In genomic region chr15:64016241-64016940, GRCm38 (mm10) we compare ENCODE assay signal across 1 mouse cellular context.
TF ChIP-seq lines count a peak whose summit lies in the region.

No protein-coding gene starts in this region.

TF ChIP-seq in CH12.LX, 34 proteins besides CTCF, POLR2A, EP300 and RAD21 (continued from another document):
- TF ChIP-seq JUN (IDR thresholded peaks at IDR 0.05; ENCODE audit: insufficient read depth, low read depth, low read length) (no peak), JUND (conservative IDR thresholded peaks at IDR 0.05; ENCODE audit: low read depth, low read length) (no peak), BHLHE40 (IDR thresholded peaks at IDR 0.05; ENCODE audit: low read depth, low read length) (no peak), KAT2A (IDR thresholded peaks at IDR 0.05; ENCODE audit: insufficient replicate concordance, low read length) (no peak), NRF1 (IDR thresholded peaks at IDR 0.05; ENCODE audit: low read depth, low read length) (no peak), MXI1 (IDR thresholded peaks at IDR 0.05; ENCODE audit: low read depth, low read length) (no peak), PAX5 (IDR thresholded peaks at IDR 0.05; ENCODE audit: low read length) (no peak), NELFE (IDR thresholded peaks at IDR 0.05; ENCODE audit: low read depth, low read length) (no peak), SMC3 (IDR thresholded peaks at IDR 0.05; ENCODE audit: low read depth, low read length) (peak; percentile 22; the same call in 1 of the 2 replicates), ZC3H11A (IDR thresholded peaks at IDR 0.05; ENCODE audit: low read depth, low read length) (no peak), IRF4 (IDR thresholded peaks at IDR 0.05; ENCODE audit: low read depth, low read length) (no peak), GABPA (IDR thresholded peaks at IDR 0.05; ENCODE audit: insufficient replicate concordance, low read depth, low read length) (no peak), E2F4 (IDR thresholded peaks at IDR 0.05; ENCODE audit: insufficient replicate concordance, low read depth, low read length) (no peak), MAFK (IDR thresholded peaks at IDR 0.05; ENCODE audit: insufficient replicate concordance, low read length) (no peak), UBTF (IDR thresholded peaks at IDR 0.05; ENCODE audit: low read depth, low read length) (no peak), ETS1 (conservative IDR thresholded peaks at IDR 0.05; ENCODE audit: low read depth, low read length) (peak; percentile 30; the same call in 1 of the 2 replicates), MAX (IDR thresholded peaks at IDR 0.05; ENCODE audit: low read length) (0 out of 2 replicates have a peak, but pooled peaks have one; percentile 39), MAZ (IDR thresholded peaks at IDR 0.05; ENCODE audit: low read depth, low read length) (no peak), SIN3A (IDR thresholded peaks at IDR 0.05; ENCODE audit: low read length) (no peak), MEF2A (IDR thresholded peaks at IDR 0.05; ENCODE audit: borderline replicate concordance, low read depth, low read length) (no peak), USF1 (IDR thresholded peaks at IDR 0.05; ENCODE audit: low read depth, low read length) (no peak), TBP (conservative IDR thresholded peaks at IDR 0.05; ENCODE audit: low read depth, low read length) (no peak)
